8 mouse cellular contexts compared by ENCODE assay signal in the genomic region with DNA sequence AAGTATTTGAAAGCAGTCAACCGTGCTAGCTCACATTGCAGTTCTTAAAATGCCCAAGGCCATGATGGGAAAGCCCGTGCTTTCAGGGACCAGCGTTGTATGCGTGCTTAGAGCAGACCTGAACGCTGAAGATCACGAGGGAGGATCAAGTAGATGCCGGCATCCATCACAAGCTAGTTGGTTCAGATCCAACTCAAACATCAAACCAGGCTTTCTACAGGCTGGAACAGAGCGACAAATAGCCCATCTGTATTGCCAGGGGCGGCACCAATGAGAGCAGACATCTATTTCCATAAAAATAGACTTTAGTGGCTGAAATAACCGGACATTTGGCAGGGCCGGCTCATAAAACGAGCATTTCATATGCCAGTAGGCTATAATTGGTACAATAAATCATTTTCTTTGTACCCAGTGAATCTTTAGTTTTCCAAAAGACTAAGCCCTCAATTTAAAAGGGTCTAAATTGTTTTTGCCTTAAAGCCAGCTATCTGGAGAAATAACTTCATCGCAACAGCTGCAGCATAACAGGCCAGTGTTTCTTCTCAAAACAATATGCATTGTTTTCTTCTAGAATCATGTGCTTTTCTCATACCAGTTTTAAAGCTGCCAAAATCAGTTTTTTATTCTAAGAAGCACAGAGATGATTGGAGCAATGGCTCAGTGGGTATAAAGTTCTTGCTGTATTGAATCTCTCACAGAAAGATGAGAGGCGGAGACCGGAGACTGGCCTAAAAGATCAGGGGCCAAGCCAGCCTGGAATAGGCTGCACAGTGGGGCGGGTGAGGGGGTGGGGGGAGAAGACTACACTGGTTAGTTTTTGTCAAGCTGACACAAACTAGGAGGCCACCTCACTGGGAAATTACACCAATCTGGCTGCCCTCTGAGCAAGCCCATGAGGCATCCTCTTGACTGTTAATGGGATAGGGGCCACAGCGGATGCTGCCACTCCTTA. TPM values are rescaled to one million over a fixed set of nuclear protein-coding genes. Genes with fewer than 3 reads are reported as not detected.
DNase-seq lines count a peak whose midpoint lies in the region; ATAC-seq lines count a peak whose summit lies in the region.

No protein-coding gene starts in this region.

- WGBS in hindbrain, embryonic 10.5 days: 61% methylated on average over 17 of the region's 17 CpGs
- WGBS in limb, embryonic 15.5 days: 35% methylated on average over 17 of the region's 17 CpGs

- no peak for ATAC-seq in limb, embryonic 15.5 days (ENCODE audit: insufficient number of reproducible peaks, low FRiP score, low TSS enrichment, low read depth)

- no peaks in the 10 kb centered on the region for H3K36me3 ChIP-seq in hindbrain, embryonic 10.5 days
- H3K36me3 ChIP-seq in limb, embryonic 15.5 days: no peaks in the 10 kb centered on the region

- H3K4me1 ChIP-seq in hindbrain, embryonic 10.5 days (replicated peaks): peaks cover 14% of the 10 kb centered on the region
- peaks cover 8% of the 10 kb centered on the region for H3K4me1 ChIP-seq in limb, embryonic 15.5 days

- peak overlapping the region; percentile 54 for H3K27ac ChIP-seq in hindbrain, embryonic 10.5 days
- H3K27ac ChIP-seq in limb, embryonic 15.5 days: peak overlapping the region; percentile 71; the same call in 1 of the 2 replicates

- peak overlapping the region; percentile 49 for H3K4me2 ChIP-seq in limb, embryonic 15.5 days

- H3K27me3 ChIP-seq in hindbrain, embryonic 10.5 days (ENCODE audit: insufficient read depth, poor library complexity, severe bottlenecking): no peaks in the 10 kb centered on the region
- no peaks in the 10 kb centered on the region for H3K27me3 ChIP-seq in limb, embryonic 15.5 days

- H3K9me3 ChIP-seq in hindbrain, embryonic 10.5 days: no peaks in the 10 kb centered on the region
- H3K9me3 ChIP-seq in limb, embryonic 15.5 days: no peaks in the 10 kb centered on the region

- DNase-seq in left cerebral cortex, adult 11 months (ENCODE audit: low spot score): peak; percentile 48
- no peak for DNase-seq in left cerebral cortex, postnatal 10 days (ENCODE audit: extremely low spot score in 1 of 2, low spot score in 2 of 2)
- DNase-seq in embryo, embryonic 11 days: peak; percentile 39
- peak; percentile 13 for DNase-seq in hindbrain, embryonic 10.5 days (ENCODE audit: low spot score)
- DNase-seq in right cerebral cortex, postnatal 25 days: peak; percentile 36
- no peak for DNase-seq in adrenal gland, adult 8-10 months
- no peak for DNase-seq in thymus, postnatal 36 days

- intact Hi-C loops in left cerebral cortex, postnatal 10 days (cut with DNase I): no loop called here

- no peak overlapping the region for H3K9ac ChIP-seq in limb, embryonic 15.5 days

- H3K4me3 ChIP-seq in hindbrain, embryonic 10.5 days: peak overlapping the region; percentile 31
- peak overlapping the region; percentile 27 for H3K4me3 ChIP-seq in limb, embryonic 15.5 days

RNA-seq across cellular contexts. Expression of a gene that starts 14.9 kb away (rescaled TPM):
- total RNA-seq in left cerebral cortex, postnatal 10 days (2021): 100 to 1,000 TPM; 128 to 139 TPM
- polyA plus RNA-seq in hindbrain, embryonic 10.5 days (2016; fragmentation: Nextera tagmentation; extraction: Ambion mirVana): 7.3 and 7.5 TPM in 2 replicates
- polyA plus RNA-seq in limb, embryonic 15.5 days (2015; fragmentation: Nextera tagmentation; extraction: Ambion mirVana): 3.8 and 4.1 TPM in 2 replicates
- 100 to 1,000 TPM in 1 of 4 experiments, 10 to 100 TPM in 3; 87.6 to 107 (median 90.0) TPM for total RNA-seq in adrenal gland, adult 8-10 months (2022)

Comparison
In these comparisons a context has a peak if more than half of its experiments do, and no peak if none do; other contexts are left out.
1. DNase-seq: peak in left cerebral cortex, adult 11 months (single experiment), embryo, embryonic 11 days (single experiment), hindbrain, embryonic 10.5 days (single experiment) and right cerebral cortex, postnatal 25 days (single experiment); none in left cerebral cortex, postnatal 10 days (0 of 2), adrenal gland, adult 8-10 months (single experiment) and thymus, postnatal 36 days (0 of 2).